24 mouse cellular contexts compared by ENCODE assay signal in genomic region chr6:83844913-83845312, GRCm38 (mm10). TPM values are rescaled to one million over a fixed set of nuclear protein-coding genes. Genes with fewer than 3 reads are reported as not detected.
A peak's percentile ranks its signal among the peaks of the same experiment; 100 is the strongest.
DNase-seq lines count a peak whose midpoint lies in the region; ATAC-seq and TF ChIP-seq lines count a peak whose summit lies in the region.
"Had no signal": no experiment of that assay in that cellular context is flagged by ENCODE, and none has a peak within 500 bp of the region (broad histone marks: within the 10 kb centered on the region; RNA-seq: fewer than 3 reads in every experiment).

No protein-coding gene starts in this region.

- H3K4me1 ChIP-seq in CH12.LX (ENCODE audit: control insufficient read depth in 1 of 2, insufficient read depth in 2 of 2) (no peaks in the 10 kb centered on the region), MEL (ENCODE audit: control insufficient read depth in 1 of 2, insufficient read depth in 2 of 2, low read length in 2 of 2) (peaks cover 0 to 4% of the 10 kb centered on the region in 2 experiments; a peak in 1 of 4 replicates)
- H3K4me1 ChIP-seq: embryonic facial prominence, embryonic 13.5 days; embryonic facial prominence, embryonic 15.5 days; forebrain, embryonic 10.5 days; forebrain, embryonic 12.5 days had no signal

- ATAC-seq in common myeloid progenitor, adult 5-6 weeks (replicated peaks; ENCODE audit: low read depth, poor library complexity, severe bottlenecking), result 0 out of 2 replicates have a peak, but pooled peaks have one; percentile 45
- peak; percentile 11; the same call in 1 of the 2 replicates for ATAC-seq in megakaryocyte progenitor cell, adult 5-6 weeks (replicated peaks; ENCODE audit: poor library complexity)
- ATAC-seq: forebrain, embryonic 14.5 days; forebrain, embryonic 16.5 days had no signal

- H3K79me2 ChIP-seq in CH12.LX (replicated peaks; ENCODE audit: control insufficient read depth, extremely low read depth, insufficient read depth, poor library complexity, severe bottlenecking), result no peaks in the 10 kb centered on the region
- no peaks in the 10 kb centered on the region for H3K79me2 ChIP-seq in MEL (ENCODE audit: control insufficient read depth, insufficient read depth, low read length, poor library complexity)

- TF ChIP-seq EP300 in CH12.LX (IDR thresholded peaks at IDR 0.05; ENCODE audit: low read length) (no peak), MEL (IDR thresholded peaks at IDR 0.05; ENCODE audit: low read depth in 1 of 2, low read length in 2 of 2) (no peak)

- TF ChIP-seq CTCF in CH12.LX (conservative IDR thresholded peaks at IDR 0.05 in 1 of 2, IDR thresholded peaks at IDR 0.05 in 1 of 2; ENCODE audit: low read depth in 2 of 2, low read length in 2 of 2) (no peak), MEL (IDR thresholded peaks at IDR 0.05 in 2 of 3, conservative IDR thresholded peaks at IDR 0.05 in 1 of 3; ENCODE audit: control insufficient read depth in 1 of 3, insufficient read depth in 1 of 3, low read depth in 2 of 3, low read length in 3 of 3, poor library complexity in 1 of 3, severe bottlenecking in 1 of 3) (no peak)

- TF ChIP-seq RAD21 in CH12.LX (IDR thresholded peaks at IDR 0.05; ENCODE audit: low read depth, low read length) (no peak), MEL (IDR thresholded peaks at IDR 0.05; ENCODE audit: low read depth, low read length) (no peak)

- H3K27me3 ChIP-seq in CH12.LX (replicated peaks), result peaks cover 10% of the 10 kb centered on the region
- no peaks in the 10 kb centered on the region; a peak in 2 of 4 replicates for H3K27me3 ChIP-seq in MEL (ENCODE audit: control insufficient read depth in 1 of 2, insufficient read depth in 2 of 2, low read length in 2 of 2)
- H3K27me3 ChIP-seq: embryonic facial prominence, embryonic 13.5 days; embryonic facial prominence, embryonic 15.5 days; forebrain, embryonic 12.5 days had no signal

- in situ Hi-C loops in CH12.LX (cut with MboI; ENCODE audit: low pct_ligation_motif_present, low pct_unique_long_range_greater_than_20kb, low sequenced_read_pairs), result no loop called here

- TF ChIP-seq POLR2A in CH12.LX (IDR thresholded peaks at IDR 0.05; ENCODE audit: low read depth, low read length), result no peak
- no peak for TF ChIP-seq POLR2A in MEL (IDR thresholded peaks at IDR 0.05; ENCODE audit: control insufficient read depth in 1 of 2, insufficient read depth in 1 of 2, low read depth in 1 of 2, low read length in 2 of 2, poor library complexity in 1 of 2)

- dilution Hi-C loops in CH12.LX (cut with MboI; ENCODE audit: extremely low pct_ligation_motif_present, extremely low pct_unique_long_range_greater_than_20kb, low sequenced_read_pairs), result no loop called here

- H3K9ac ChIP-seq in CH12.LX (ENCODE audit: insufficient read depth, low read depth) (no peak overlapping the region), MEL (ENCODE audit: control insufficient read depth, low read depth, low read length, poor library complexity, severe bottlenecking) (no peak overlapping the region)
- H3K9ac ChIP-seq: embryonic facial prominence, embryonic 13.5 days; embryonic facial prominence, embryonic 15.5 days; forebrain, embryonic 12.5 days had no signal

- H3K4me3 ChIP-seq in CH12.LX (replicated peaks in 1 of 3; ENCODE audit: low read depth in 2 of 3, low read length in 2 of 3, poor library complexity in 1 of 3) (no peak overlapping the region), MEL (ENCODE audit: control insufficient read depth in 1 of 2, insufficient read depth in 1 of 2, low read depth in 2 of 2, low read length in 2 of 2) (no peak overlapping the region)
- H3K4me3 ChIP-seq: embryonic facial prominence, embryonic 13.5 days; embryonic facial prominence, embryonic 15.5 days; erythroblast, embryonic 14.5 days; forebrain, embryonic 10.5 days; forebrain, embryonic 12.5 days had no signal

- H3K9me3 ChIP-seq in CH12.LX (replicated peaks; ENCODE audit: low read length), result no peaks in the 10 kb centered on the region
- no peaks in the 10 kb centered on the region for H3K9me3 ChIP-seq in MEL (replicated peaks; ENCODE audit: insufficient read depth, low read length)
- H3K9me3 ChIP-seq: embryonic facial prominence, embryonic 13.5 days; embryonic facial prominence, embryonic 15.5 days; forebrain, embryonic 10.5 days; forebrain, embryonic 12.5 days; G1E had no signal

- no peaks in the 10 kb centered on the region for H3K36me3 ChIP-seq in CH12.LX (replicated peaks in 1 of 2; ENCODE audit: control insufficient read depth in 1 of 2, insufficient read depth in 1 of 2, low read length in 1 of 2)
- peaks cover 0 to 2% of the 10 kb centered on the region in 2 experiments; a peak in 2 of 4 replicates for H3K36me3 ChIP-seq in MEL (ENCODE audit: control insufficient read depth in 1 of 2, insufficient read depth in 2 of 2, low read length in 2 of 2)
- H3K36me3 ChIP-seq: embryonic facial prominence, embryonic 13.5 days; embryonic facial prominence, embryonic 15.5 days; forebrain, embryonic 10.5 days; forebrain, embryonic 12.5 days; G1E had no signal

- DNase-seq in CH12.LX (ENCODE audit: extremely low read depth) (peak; percentile 11), MEL (ENCODE audit: low read depth, low spot score) (peak; percentile 85)
- no peak for DNase-seq in urinary bladder, adult 2 months (ENCODE audit: low spot score)
- no peak for DNase-seq in Muller cell, postnatal 12 days (ENCODE audit: inconsistent ontology term)
- no peak for DNase-seq in urinary bladder, postnatal 36 days (ENCODE audit: low spot score in 2 of 2)
- DNase-seq: adrenal gland, adult 2 months; adrenal gland, postnatal 10 days; adrenal gland, postnatal 25 days; cerebellum, adult 11-12 months; cerebellum, adult 2 months; cerebellum, adult 9-10 months; cerebellum, postnatal 10 days; cerebellum, postnatal 25 days; embryo, embryonic 11 days had no signal

- no peak overlapping the region for H3K4me2 ChIP-seq in CH12.LX (ENCODE audit: insufficient read depth, low read depth, poor library complexity, severe bottlenecking)
- H3K4me2 ChIP-seq: embryonic facial prominence, embryonic 13.5 days; embryonic facial prominence, embryonic 15.5 days; forebrain, embryonic 12.5 days had no signal

- H3K27ac ChIP-seq in CH12.LX (ENCODE audit: insufficient read depth, low read depth) (no peak overlapping the region), MEL (ENCODE audit: control insufficient read depth, low read depth, low read length) (no peak overlapping the region)
- H3K27ac ChIP-seq: embryonic facial prominence, embryonic 13.5 days; embryonic facial prominence, embryonic 15.5 days; forebrain, embryonic 10.5 days; forebrain, embryonic 12.5 days had no signal

TF ChIP-seq in CH12.LX, 34 proteins besides CTCF, POLR2A, EP300 and RAD21 (continues in another document):
- no peak for TF ChIP-seq TBP (conservative IDR thresholded peaks at IDR 0.05; ENCODE audit: low read depth, low read length)
- no peak for TF ChIP-seq ZMIZ1 (IDR thresholded peaks at IDR 0.05; ENCODE audit: low read depth, low read length)
- TF ChIP-seq ZKSCAN1 (IDR thresholded peaks at IDR 0.05; ENCODE audit: borderline replicate concordance, low read depth, low read length), result no peak
- no peak for TF ChIP-seq NRF1 (IDR thresholded peaks at IDR 0.05; ENCODE audit: low read depth, low read length)
- no peak for TF ChIP-seq HCFC1 (IDR thresholded peaks at IDR 0.05; ENCODE audit: low read depth, low read length)
- TF ChIP-seq USF1 (IDR thresholded peaks at IDR 0.05; ENCODE audit: low read depth, low read length), result no peak

TF ChIP-seq in MEL, 35 proteins besides CTCF, POLR2A, EP300 and RAD21 (continues in another document):
- peak; percentile 99 for TF ChIP-seq TBP (IDR thresholded peaks at IDR 0.05; ENCODE audit: low read depth, low read length)
- TF ChIP-seq TCF12 (IDR thresholded peaks at IDR 0.05; ENCODE audit: low read depth, low read length), result no peak
- TF ChIP-seq E2F4 (IDR thresholded peaks at IDR 0.05; ENCODE audit: borderline replicate concordance, low read depth, low read length), result no peak
- TF ChIP-seq BHLHE40 (IDR thresholded peaks at IDR 0.05; ENCODE audit: borderline replicate concordance, low read depth, low read length), result no peak
- peak; percentile 51; the same call in 1 of the 2 replicates for TF ChIP-seq GATA1 (IDR thresholded peaks at IDR 0.05; ENCODE audit: low read depth, low read length)
- no peak for TF ChIP-seq ZKSCAN1 (IDR thresholded peaks at IDR 0.05; ENCODE audit: low read depth, low read length)
- no peak for TF ChIP-seq MAX (IDR thresholded peaks at IDR 0.05; ENCODE audit: low read length)

RNA-seq across cellular contexts. Expression of gene Paip2b, which starts 13.4 kb away (rescaled TPM):
- total RNA-seq in CH12.LX (2012; rRNA removed) (30.9 and 31.1 TPM in 2 replicates), CH12.LX (2014; rRNA removed) (36.3 and 39.0 TPM in 2 replicates), MEL (2012; rRNA removed) (16.0 and 21.0 TPM in 2 replicates)
- polyA plus RNA-seq in CH12.LX (2012; ENCODE audit: insufficient read length, low read depth) (26.7 and 34.2 TPM in 2 replicates), MEL (2012; ENCODE audit: insufficient read depth in 1 of 2, insufficient read length in 2 of 2, low read depth in 1 of 2, low replicate concordance in 2 of 2, missing spikeins in 1 of 2) (10 to 100 TPM in 1 of 2 experiments, not detected in 1; 18.4 TPM)
- total RNA-seq in common myeloid progenitor, adult 5-6 weeks (2017), result 13.2 and 23.2 TPM in 2 replicates
- 5.8 and 8.7 TPM in 2 replicates for total RNA-seq in megakaryocyte progenitor cell, adult 5-6 weeks (2015)
- 12.7 and 14.1 TPM in 2 replicates for total RNA-seq in megakaryocyte progenitor cell, adult 5-6 weeks (2017)
- 22.8 and 23.1 TPM in 2 replicates for polyA plus RNA-seq in urinary bladder, adult 2 months (2012; rRNA removed)

RNA-seq across cellular contexts. Expression of gene Zfp638, which starts 22.0 kb away (rescaled TPM):
- total RNA-seq in CH12.LX (2012; rRNA removed) (48.0 and 57.7 TPM in 2 replicates), CH12.LX (2014; rRNA removed) (57.3 and 85.0 TPM in 2 replicates), MEL (2012; rRNA removed) (50.1 and 53.0 TPM in 2 replicates)
- polyA plus RNA-seq in CH12.LX (2012; ENCODE audit: insufficient read length, low read depth) (42.1 and 51.3 TPM in 2 replicates), MEL (2012; ENCODE audit: insufficient read depth in 1 of 2, insufficient read length in 2 of 2, low read depth in 1 of 2, low replicate concordance in 2 of 2, missing spikeins in 1 of 2) (10 to 100 TPM; 61.2 to 69.0 TPM)
- total RNA-seq in common myeloid progenitor, adult 5-6 weeks (2017), result 139 and 144 TPM in 2 replicates
- 142 and 181 TPM in 2 replicates for total RNA-seq in megakaryocyte progenitor cell, adult 5-6 weeks (2015)
- 114 and 156 TPM in 2 replicates for total RNA-seq in megakaryocyte progenitor cell, adult 5-6 weeks (2017)
- 37.0 and 38.6 TPM in 2 replicates for polyA plus RNA-seq in urinary bladder, adult 2 months (2012; rRNA removed)

RNA-seq across cellular contexts. Expression of gene Nagk, which starts 50.1 kb away (rescaled TPM):
- 11.1 and 11.6 TPM in 2 replicates for total RNA-seq in CH12.LX (2012; rRNA removed)
- total RNA-seq in CH12.LX (2014; rRNA removed), result 4.8 and 5.6 TPM in 2 replicates
- 8.8 and 9.8 TPM in 2 replicates for polyA plus RNA-seq in CH12.LX (2012; ENCODE audit: insufficient read length, low read depth)
- 3.6 and 5.0 TPM in 2 replicates for total RNA-seq in MEL (2012; rRNA removed)
- 1 to 10 TPM in 1 of 2 experiments, not detected in 1; 6.3 TPM for polyA plus RNA-seq in MEL (2012; ENCODE audit: insufficient read depth in 1 of 2, insufficient read length in 2 of 2, low read depth in 1 of 2, low replicate concordance in 2 of 2, missing spikeins in 1 of 2)
- total RNA-seq in common myeloid progenitor, adult 5-6 weeks (2017), result 9.1 and 9.8 TPM in 2 replicates
- total RNA-seq in megakaryocyte progenitor cell, adult 5-6 weeks (2015), result 19.7 and 21.5 TPM in 2 replicates
- total RNA-seq in megakaryocyte progenitor cell, adult 5-6 weeks (2017), result 12.4 and 13.2 TPM in 2 replicates
- 40.8 and 50.9 TPM in 2 replicates for polyA plus RNA-seq in urinary bladder, adult 2 months (2012; rRNA removed)

Comparison
In these comparisons a context has a peak if more than half of its experiments do, and no peak if none do; other contexts are left out.
1. DNase-seq: peak in CH12.LX (single experiment) and MEL (single experiment); none in urinary bladder, adult 2 months (single experiment), Muller cell, postnatal 12 days (single experiment) and urinary bladder, postnatal 36 days (0 of 2).
2. Of the 35 proteins assayed by ChIP-seq in both MEL and CH12.LX: peak only in MEL: TBP; only in CH12.LX: none; in both: none; in neither: 34.